Mouse (Mus musculus): ENCODE data around the gene Notch3.

GRCm38 (mm10) chr17:32116586-32117286 lies 49.9 kb downstream of the Notch3 start:
- no peak for TF ChIP-seq CTCF (IDR thresholded peaks at IDR 0.05; ENCODE audit: low read depth)
- TF ChIP-seq EP300 (IDR thresholded peaks at IDR 0.05; ENCODE audit: low read depth) = no peak

All from heart, postnatal 0 days (tissue).